In the genomic region with DNA sequence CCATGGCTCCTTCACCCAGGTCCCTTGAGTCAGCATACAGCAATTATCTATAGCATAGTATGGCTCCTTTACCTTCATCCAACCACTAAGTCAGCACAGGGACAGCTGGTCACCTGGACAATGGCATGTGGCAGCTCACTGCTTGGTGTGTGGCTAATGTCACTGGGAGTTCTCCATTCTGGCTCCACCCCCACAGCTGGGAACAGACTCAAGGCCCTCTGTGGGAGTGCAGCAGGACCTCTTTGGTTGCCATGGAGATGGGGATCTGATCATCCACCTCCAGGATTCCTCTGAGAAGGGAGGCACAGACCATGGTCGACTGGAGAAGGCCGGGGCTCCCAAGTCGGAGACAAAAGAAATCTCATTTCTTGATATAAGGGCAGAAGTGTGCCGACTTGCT, we compare ENCODE assay signal across 9 mouse cellular contexts.
DNase-seq lines count a peak whose midpoint lies in the region; ATAC-seq and TF ChIP-seq lines count a peak whose summit lies in the region.
"Had no signal": no experiment of that assay in that cellular context is flagged by ENCODE, and none has a peak within 500 bp of the region (broad histone marks: within the 10 kb centered on the region; RNA-seq: fewer than 3 reads in every experiment).

No protein-coding gene starts in this region.

- H3K27me3 ChIP-seq in kidney, embryonic 15.5 days: no peaks in the 10 kb centered on the region
- no peaks in the 10 kb centered on the region for H3K27me3 ChIP-seq in hindbrain, embryonic 13.5 days
- no peaks in the 10 kb centered on the region for H3K27me3 ChIP-seq in neural tube, embryonic 12.5 days (replicated peaks)
- H3K27me3 ChIP-seq in intestine, postnatal 0 days (replicated peaks; ENCODE audit: control insufficient read depth, insufficient read depth, low read length): no peaks in the 10 kb centered on the region
- H3K27me3 ChIP-seq: embryonic facial prominence, embryonic 13.5 days had no signal

- no peak overlapping the region for H3K9ac ChIP-seq in kidney, embryonic 15.5 days
- H3K9ac ChIP-seq in hindbrain, embryonic 13.5 days: no peak overlapping the region
- H3K9ac ChIP-seq in neural tube, embryonic 12.5 days: no peak overlapping the region
- no peak overlapping the region for H3K9ac ChIP-seq in intestine, postnatal 0 days (ENCODE audit: low read depth, low read length)
- H3K9ac ChIP-seq: embryonic facial prominence, embryonic 13.5 days had no signal

- no peak overlapping the region for H3K4me3 ChIP-seq in kidney, embryonic 15.5 days (replicated peaks)
- no peak overlapping the region for H3K4me3 ChIP-seq in hindbrain, embryonic 13.5 days
- H3K4me3 ChIP-seq in neural tube, embryonic 12.5 days: no peak overlapping the region
- no peak overlapping the region for H3K4me3 ChIP-seq in intestine, postnatal 0 days (ENCODE audit: low read depth, low read length)
- H3K4me3 ChIP-seq: embryonic facial prominence, embryonic 13.5 days had no signal

- peak overlapping the region; percentile 77 for H3K27ac ChIP-seq in kidney, embryonic 15.5 days
- H3K27ac ChIP-seq in hindbrain, embryonic 13.5 days: peak overlapping the region; percentile 66
- no peak overlapping the region for H3K27ac ChIP-seq in neural tube, embryonic 12.5 days
- H3K27ac ChIP-seq in intestine, postnatal 0 days (ENCODE audit: low read depth, low read length): no peak overlapping the region
- H3K27ac ChIP-seq: embryonic facial prominence, embryonic 13.5 days had no signal

- H3K36me3 ChIP-seq in kidney, embryonic 15.5 days: no peaks in the 10 kb centered on the region; the same call in 1 of the 2 replicates
- H3K36me3 ChIP-seq in hindbrain, embryonic 13.5 days: no peaks in the 10 kb centered on the region
- no peaks in the 10 kb centered on the region for H3K36me3 ChIP-seq in neural tube, embryonic 12.5 days
- no peaks in the 10 kb centered on the region; the same call in 1 of the 2 replicates for H3K36me3 ChIP-seq in intestine, postnatal 0 days (ENCODE audit: control insufficient read depth, insufficient read depth)
- H3K36me3 ChIP-seq: embryonic facial prominence, embryonic 13.5 days had no signal

- H3K4me1 ChIP-seq in kidney, embryonic 15.5 days: peaks cover 44% of the 10 kb centered on the region
- peaks cover 30% of the 10 kb centered on the region for H3K4me1 ChIP-seq in hindbrain, embryonic 13.5 days (replicated peaks)
- peaks cover 25% of the 10 kb centered on the region for H3K4me1 ChIP-seq in neural tube, embryonic 12.5 days
- H3K4me1 ChIP-seq in intestine, postnatal 0 days (replicated peaks; ENCODE audit: control insufficient read depth, insufficient read depth, low read length): no peaks in the 10 kb centered on the region

- H3K9me3 ChIP-seq in kidney, embryonic 15.5 days (replicated peaks): no peaks in the 10 kb centered on the region
- H3K9me3 ChIP-seq in hindbrain, embryonic 13.5 days: no peaks in the 10 kb centered on the region
- no peaks in the 10 kb centered on the region for H3K9me3 ChIP-seq in neural tube, embryonic 12.5 days
- no peaks in the 10 kb centered on the region for H3K9me3 ChIP-seq in intestine, postnatal 0 days (ENCODE audit: control insufficient read depth)
- H3K9me3 ChIP-seq: embryonic facial prominence, embryonic 13.5 days had no signal

- TF ChIP-seq CTCF in intestine, postnatal 0 days (IDR thresholded peaks at IDR 0.05; ENCODE audit: low read depth): no peak

- ATAC-seq in kidney, embryonic 15.5 days (replicated peaks; ENCODE audit: low FRiP score): peak; percentile 76
- ATAC-seq in hindbrain, embryonic 13.5 days (ENCODE audit: low FRiP score): peak; percentile 72
- ATAC-seq in neural tube, embryonic 12.5 days (ENCODE audit: low FRiP score, low read depth): peak; percentile 66; the same call in 1 of the 2 replicates
- ATAC-seq in intestine, postnatal 0 days: no peak

- 24% methylated on average over 4 of the region's 4 CpGs for WGBS in kidney, embryonic 15.5 days
- WGBS in hindbrain, embryonic 13.5 days: 7% methylated on average over 4 of the region's 4 CpGs
- WGBS in neural tube, embryonic 12.5 days: 24% methylated on average over 4 of the region's 4 CpGs
- 52% methylated on average over 4 of the region's 4 CpGs for WGBS in intestine, postnatal 0 days

- no peak for DNase-seq in kidney, adult 9 months
- peak; percentile 69 for DNase-seq in adrenal gland, postnatal 14 days
- no peak for DNase-seq in gastrocnemius, postnatal 25 days
- no peak for DNase-seq in lung, postnatal 14 days

- H3K4me2 ChIP-seq in kidney, embryonic 15.5 days: no peak overlapping the region
- no peak overlapping the region for H3K4me2 ChIP-seq in hindbrain, embryonic 13.5 days
- no peak overlapping the region for H3K4me2 ChIP-seq in neural tube, embryonic 12.5 days (replicated peaks)
- no peak overlapping the region for H3K4me2 ChIP-seq in intestine, postnatal 0 days (replicated peaks; ENCODE audit: low read depth)
- H3K4me2 ChIP-seq: embryonic facial prominence, embryonic 13.5 days had no signal

Comparison
In these comparisons a context has a peak if more than half of its experiments do, and no peak if none do; other contexts are left out.
1. H3K27ac ChIP-seq: peak in kidney, embryonic 15.5 days (single experiment) and hindbrain, embryonic 13.5 days (single experiment); none in neural tube, embryonic 12.5 days (single experiment) and intestine, postnatal 0 days (single experiment).